Mouse (Mus musculus): ENCODE results near the gene 4921536K21Rik.

Gene 4921536K21Rik

DNA sequence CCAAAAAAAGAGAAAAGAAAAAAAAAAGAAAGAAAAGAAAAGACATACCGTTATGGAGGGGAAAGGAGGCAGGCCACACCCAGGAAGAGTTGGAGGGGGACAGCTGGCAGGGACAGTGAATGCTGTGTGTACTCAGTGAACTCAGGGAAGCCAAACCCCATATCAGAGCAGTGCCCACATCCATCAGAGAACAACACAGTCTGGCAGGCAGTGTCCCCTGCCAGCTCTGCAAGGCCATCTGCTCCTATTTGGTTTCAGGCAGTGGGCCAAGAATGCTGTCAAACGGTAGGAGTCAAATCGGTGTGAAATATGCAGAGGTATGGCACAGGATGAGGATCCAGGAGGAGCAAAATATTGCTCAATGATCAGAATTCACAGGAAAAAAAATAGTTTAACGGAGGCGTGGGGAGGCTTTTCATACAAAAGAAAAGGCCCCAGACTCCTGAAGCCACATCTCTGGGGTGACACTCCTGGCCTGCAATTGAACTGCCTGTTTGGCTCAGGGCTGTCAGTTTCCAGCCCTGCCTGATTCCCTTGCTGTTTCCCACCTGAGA lies 41.3 kb downstream of the 4921536K21Rik start:
- peak; percentile 98 for DNase-seq

- no peak for DNase-seq
Observed at GRCm38 (mm10) chr11:3853031-3853430, 41.9 kb downstream of the 4921536K21Rik start.

GRCm38 (mm10) chr11:3851872-3852271 lies 43.0 kb downstream of the 4921536K21Rik start:
- no peak for DNase-seq

DNA sequence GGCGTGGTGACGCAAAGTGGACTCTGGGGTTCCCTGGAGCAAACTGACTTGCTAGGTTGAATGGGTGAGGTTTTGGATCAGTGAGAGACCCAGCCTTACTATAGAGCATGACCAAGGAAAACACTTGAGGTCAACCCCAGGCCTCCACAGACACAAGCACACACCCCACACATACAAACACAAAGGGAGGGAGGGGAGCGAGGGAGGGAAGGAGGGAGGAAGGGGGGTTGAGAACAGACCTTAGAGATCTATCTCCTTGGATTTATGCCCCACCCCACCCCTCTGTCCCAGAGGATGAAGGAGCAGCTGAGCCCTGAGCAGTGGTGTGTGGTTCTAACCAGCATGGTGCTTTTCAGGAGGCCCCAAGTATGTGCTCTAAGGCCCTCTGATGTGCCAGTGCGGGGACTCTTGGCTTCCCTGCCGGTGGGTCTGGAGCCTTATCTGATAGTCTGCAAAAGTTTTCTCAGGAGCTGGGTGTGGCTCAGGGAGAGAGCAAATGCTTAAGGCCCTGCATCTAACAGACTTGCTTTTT lies 44.1 kb downstream of the 4921536K21Rik start:
- peak; percentile 57 for DNase-seq

DNA sequence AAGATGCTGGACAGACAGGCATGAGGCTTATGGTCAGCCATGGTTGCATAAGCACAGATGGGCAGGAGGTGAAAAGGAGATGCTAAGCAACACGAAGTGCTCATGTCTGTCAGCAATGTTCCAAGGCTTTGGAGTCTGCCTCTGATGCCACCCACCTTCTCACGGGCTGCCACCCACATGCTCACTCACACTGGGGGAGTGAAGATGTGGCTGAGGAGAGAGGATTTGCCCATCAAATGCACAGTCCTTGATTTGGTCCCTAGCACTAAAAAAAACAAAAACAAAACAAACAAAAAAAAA lies 44.6 kb downstream of the 4921536K21Rik start:
- no peak for DNase-seq

DNA sequence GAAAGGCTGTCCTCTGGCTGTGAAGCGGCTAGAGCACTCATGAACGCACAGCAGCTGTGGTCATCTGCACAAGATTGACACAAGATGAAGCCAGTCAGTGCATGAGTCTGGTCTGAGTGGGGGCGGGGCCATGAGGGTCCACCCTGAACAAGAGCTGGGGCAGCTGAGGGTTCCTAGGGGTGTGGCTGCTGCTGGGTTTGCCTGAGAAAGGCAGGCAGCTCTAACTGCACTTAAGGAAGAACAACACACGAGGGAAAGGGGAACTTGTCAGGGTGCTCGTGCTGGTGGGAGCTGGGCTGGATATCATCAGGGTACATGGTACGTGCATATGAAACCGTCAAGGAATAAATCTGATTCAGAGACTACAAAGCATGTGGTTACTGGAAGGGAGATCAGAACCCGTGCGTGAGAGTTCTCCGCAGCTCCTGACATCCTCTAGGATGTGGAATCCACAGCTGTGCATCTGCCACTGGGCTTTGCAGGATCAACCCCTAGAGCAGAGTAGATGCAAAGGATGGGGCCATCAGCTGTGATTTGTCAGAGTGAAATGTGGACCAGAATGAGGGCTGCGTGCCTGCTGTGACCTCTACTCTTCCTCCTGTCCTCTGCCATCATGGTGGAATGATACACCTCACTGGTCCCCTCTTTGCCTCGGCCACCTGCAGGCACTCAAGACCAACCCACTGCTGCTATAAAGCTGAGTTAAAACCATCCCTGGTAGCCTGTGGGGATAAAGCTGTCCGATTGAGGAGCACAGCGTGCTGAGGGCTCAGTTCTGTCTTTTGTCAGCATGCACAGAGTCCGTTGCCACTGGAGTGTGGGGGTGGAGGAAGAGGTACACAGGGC lies 45.2 kb downstream of the 4921536K21Rik start:
- DNase-seq: peak; percentile 55

DNA sequence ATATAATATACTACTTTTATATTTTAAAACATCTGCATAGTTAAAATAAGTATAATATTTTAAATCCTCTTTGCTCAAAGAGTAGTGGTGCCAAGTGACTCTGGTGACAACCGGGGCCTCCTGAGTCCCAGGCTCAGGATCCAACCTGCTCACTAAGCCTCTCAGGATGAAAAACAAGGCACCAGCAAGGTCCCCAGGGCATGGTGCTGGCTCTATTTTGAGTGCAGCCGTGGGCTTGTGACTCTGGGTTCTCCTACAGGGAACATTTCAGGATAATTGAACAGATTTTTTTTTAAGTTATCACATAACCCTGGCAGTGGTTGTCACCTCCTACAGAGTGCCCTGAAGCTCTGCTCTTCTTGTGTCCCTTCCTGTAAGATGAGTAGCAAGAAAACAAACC lies 48.5 kb downstream of the 4921536K21Rik start:
- DNase-seq: no peak

DNA sequence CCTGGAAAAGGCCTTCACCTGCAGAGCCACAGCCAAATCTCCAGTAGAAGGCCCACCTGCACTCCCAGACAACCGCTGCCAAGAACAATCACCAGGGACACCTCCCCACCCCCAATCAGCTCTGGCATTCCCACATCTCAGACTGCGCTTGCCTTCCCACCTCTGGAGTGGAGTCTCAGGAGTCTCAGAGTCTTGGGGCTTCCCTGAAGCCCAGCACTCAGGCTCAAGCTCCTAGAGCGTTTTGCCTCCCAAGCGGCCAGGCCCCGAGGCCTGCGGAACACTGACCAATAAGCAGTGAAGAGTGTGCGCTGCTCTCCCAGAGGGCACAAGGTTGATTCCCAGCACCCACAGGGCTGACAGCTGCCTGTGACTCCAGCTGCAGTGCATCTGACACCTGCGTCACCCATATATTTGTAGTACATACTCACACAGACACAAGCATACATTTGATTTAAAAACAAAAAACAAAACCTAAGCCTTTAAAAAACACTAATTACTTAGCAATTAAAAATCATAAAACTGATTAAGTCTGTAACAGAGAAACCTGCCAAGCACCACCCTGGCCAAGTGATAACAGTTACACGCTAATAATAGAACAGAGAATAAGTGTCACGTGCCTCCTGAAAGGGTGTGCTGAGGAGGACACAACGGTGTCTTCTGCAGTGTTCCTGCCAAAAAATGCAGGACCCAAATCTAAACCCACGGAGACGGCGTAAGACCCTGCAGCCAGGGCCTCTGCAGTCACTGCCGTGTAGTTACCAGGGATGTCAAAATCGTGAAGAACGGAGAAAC lies 50.8 kb downstream of the 4921536K21Rik start:
- DNase-seq: no peak

Data from cerebellum, adult 9-10 months (tissue).